Mouse (Mus musculus): ENCODE results near the gene Uqcrq. TPM values are rescaled to one million over a fixed set of nuclear protein-coding genes. Genes with fewer than 3 reads are reported as not detected.
A peak's percentile ranks its signal among the peaks of the same experiment; 100 is the strongest.

Gene Uqcrq
- total RNA-seq, 2 experiments from 2014 or later = 404 to 490 TPM

- no peak for DNase-seq (ENCODE audit: low spot score in 2 of 2)
- intact Hi-C loops (cut with DNase I) = no loop called here
Observed at GRCm38 (mm10) chr11:53425711-53426255, 4.8 kb downstream of the Uqcrq start.

DNA sequence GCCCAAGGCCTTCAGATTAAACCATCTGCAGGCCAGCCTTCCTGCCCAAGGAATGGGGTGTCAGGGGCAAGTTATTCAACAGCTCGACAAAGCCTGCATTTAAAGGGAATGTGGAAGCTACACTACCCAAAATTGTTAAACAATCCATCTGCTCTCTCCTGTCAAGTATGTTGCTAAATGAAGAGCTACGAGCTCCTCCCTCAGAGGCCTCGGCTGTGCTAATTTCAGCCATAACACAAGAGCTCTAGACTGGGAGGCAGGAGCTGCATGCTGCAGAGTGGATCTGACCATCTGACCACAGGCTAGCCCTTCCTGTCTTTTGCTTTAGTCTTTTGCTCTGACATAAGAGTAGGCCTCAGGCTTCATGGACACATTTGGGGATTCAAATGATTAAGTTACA, 5.4 kb downstream of the Uqcrq start:
- peak in 1 of 2 experiments; percentile 28 for DNase-seq (ENCODE audit: low spot score in 2 of 2)
- intact Hi-C loops (cut with DNase I) = no loop called here

DNA sequence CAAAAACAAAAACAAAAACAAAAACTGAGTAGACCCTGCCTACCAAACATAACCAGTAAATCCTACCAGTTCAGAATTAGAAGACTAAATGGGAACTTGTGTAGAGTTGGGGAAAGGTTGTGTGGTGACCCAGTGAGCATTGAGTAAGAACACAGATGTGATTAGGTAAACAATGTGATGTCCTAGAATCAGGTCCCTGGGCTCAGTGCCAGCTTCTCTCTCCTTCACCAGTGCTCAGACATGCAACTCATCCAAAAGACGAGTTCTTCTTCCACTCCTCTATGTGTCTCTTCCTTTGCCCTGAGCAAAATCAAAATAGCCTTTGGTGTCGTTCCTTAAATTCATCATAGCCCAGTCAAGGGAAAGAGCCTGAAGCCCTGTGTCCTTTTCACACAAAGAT, 5.8 kb downstream of the Uqcrq start:
- no peak for DNase-seq (ENCODE audit: low spot score in 2 of 2)
- intact Hi-C loops (cut with DNase I) = no loop called here

DNA sequence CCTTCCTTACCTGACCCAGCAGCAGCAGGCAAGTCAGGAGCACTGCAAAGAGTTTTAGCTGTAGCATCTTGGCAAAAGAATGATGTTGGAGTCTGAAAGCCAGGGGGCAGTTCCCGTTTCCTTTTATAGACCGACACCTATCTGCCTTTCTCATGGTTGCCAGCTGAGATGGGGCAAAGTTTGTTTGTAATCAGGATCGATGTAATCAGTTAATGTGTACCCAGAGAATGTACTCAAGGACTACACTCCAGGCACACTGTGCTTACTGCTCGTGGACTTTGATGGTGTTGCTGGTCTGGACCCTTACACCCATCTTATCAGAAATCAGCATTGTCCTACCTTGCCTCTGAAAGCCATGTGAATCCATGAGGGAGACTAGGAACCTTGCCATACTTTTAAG, 7.6 kb downstream of the Uqcrq start, which contains the start of gene Leap2:
Leap2 (minus strand) TSS at position 135 of the 400 bp plus-strand sequence.
- DNase-seq (ENCODE audit: low spot score in 2 of 2) = no peak
- intact Hi-C loops (cut with DNase I) = no loop called here

- no peak for DNase-seq (ENCODE audit: low spot score in 2 of 2)
- intact Hi-C loops (cut with DNase I) = no loop called here
Observed at GRCm38 (mm10) chr11:53418048-53418447, 12.6 kb downstream of the Uqcrq start.

DNA sequence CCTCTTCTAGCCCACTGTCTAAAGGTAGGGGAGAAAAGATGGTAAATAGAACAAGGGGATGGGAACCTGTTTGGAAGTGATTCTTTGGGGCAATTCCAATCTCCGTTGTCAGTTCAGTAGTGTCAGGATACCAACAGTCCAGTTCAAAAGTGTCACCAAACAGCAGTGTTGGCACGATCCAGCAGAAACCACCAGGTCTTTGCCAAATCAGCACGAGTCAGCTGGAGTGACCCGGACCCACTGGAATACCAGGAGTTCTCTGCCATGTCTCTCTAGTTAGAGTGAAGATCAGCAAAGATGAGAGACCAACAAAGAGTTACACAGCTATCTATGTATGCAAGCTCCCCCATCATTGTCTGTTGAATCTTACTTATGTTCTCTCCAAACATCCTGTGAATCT, 16.8 kb downstream of the Uqcrq start:
- DNase-seq (ENCODE audit: low spot score in 2 of 2) = no peak
- intact Hi-C loops (cut with DNase I) = no loop called here

- no peak for DNase-seq (ENCODE audit: low spot score in 2 of 2)
- intact Hi-C loops (cut with DNase I) = no loop called here
Observed at GRCm38 (mm10) chr11:53411738-53412137, 18.9 kb downstream of the Uqcrq start.

GRCm38 (mm10) chr11:53403638-53404037, 27.0 kb downstream of the Uqcrq start:
- no peak for DNase-seq (ENCODE audit: low spot score in 2 of 2)
- intact Hi-C loops (cut with DNase I) = no loop called here

DNA sequence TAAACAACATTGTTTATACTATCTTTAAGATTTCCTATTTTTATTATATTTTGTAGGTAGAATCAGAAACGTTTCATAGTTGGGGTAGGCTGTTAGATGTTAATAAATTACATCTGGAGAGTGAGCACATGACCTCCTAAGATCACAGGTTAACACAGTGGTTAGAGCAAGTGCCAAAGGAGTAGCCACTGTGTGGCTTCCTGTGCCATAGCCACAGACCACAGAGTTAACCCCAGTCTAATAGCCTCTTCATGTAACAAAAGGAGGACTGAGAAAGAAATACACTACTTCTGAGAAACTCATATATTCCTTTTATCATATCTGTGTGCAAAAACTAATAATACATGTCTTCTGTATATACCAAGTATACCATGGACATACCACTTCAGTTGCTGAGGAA, 36.8 kb downstream of the Uqcrq start:
- intact Hi-C loops (cut with DNase I) = no loop called here
- no peak for DNase-seq (ENCODE audit: low spot score in 2 of 2)

DNA sequence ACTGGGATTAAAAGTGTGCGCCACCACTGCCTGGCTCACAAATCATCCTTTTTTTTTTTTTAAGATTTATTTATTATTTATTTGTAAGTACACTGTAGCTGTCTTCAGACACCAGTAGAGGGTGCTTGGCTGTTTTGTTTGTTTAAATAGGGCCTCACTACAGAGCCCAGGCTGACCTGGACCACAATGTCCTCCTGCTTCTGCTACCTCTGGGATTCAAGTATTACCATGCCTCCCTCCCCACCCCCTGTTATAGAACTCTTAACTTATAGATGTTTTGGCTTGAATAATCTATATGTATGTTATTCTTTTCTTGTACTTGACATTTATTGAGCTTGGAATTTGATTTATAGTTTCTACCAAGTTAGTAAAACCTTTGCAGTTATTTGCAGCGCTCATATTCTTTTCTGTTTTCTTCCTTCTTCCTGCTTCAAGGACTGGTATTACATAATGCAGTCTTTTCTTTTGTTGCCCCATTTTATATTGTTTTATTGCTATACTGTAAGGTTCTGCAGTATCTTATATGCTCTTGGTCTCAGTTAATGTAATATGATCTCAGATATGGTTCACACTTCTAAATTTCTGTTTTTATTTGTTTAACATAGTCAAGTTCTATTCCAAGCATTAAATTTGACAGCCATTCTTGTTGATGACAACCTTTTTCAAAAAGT, 46.7 kb downstream of the Uqcrq start:
- no peak for DNase-seq (ENCODE audit: low spot score in 2 of 2)
- intact Hi-C loops (cut with DNase I) = no loop called here

- intact Hi-C loops (cut with DNase I) = no loop called here
Observed at GRCm38 (mm10) chr11:53378918-53379317, 51.7 kb downstream of the Uqcrq start.

More at GRCm38 (mm10) chr11:53378918-53379317, 51.7 kb downstream of the Uqcrq start:
- no peak for DNase-seq (ENCODE audit: low spot score in 2 of 2)

Small RNAs within 50 kb of the gene (microRNA-seq; reads per million reads assigned to microRNA genes)
- gene Mir6920 = not detected

Other genes with a start within 250 kb of the Uqcrq start
- 100 to 1,000 TPM; 163 to 181 TPM for gene Hspa4, start 130.4 kb downstream of the Uqcrq start, total RNA-seq (2021)
- gene Zcchc10, start 106.2 kb downstream of the Uqcrq start, total RNA-seq (2021) = 1 to 10 TPM; 9.3 to 9.5 TPM
- 100 to 1,000 TPM; 157 to 221 TPM for gene Aff4, start 80.0 kb downstream of the Uqcrq start, total RNA-seq (2021)
- not detected for gene Leap2, start 7.7 kb downstream of the Uqcrq start, total RNA-seq (2021)
- 1 to 10 TPM in 1 of 2 experiments, not detected in 1; 1.1 TPM for gene Gdf9, start 192 bp upstream of the Uqcrq start, total RNA-seq (2021)
- gene Gm10447, start 26.3 kb upstream of the Uqcrq start, total RNA-seq (2021) = under 1 TPM; 0.22 to 0.34 TPM
- gene Shroom1, start 26.4 kb upstream of the Uqcrq start, total RNA-seq (2021) = 1 to 10 TPM; 5.3 to 5.5 TPM
- gene Gm9837, start 39.6 kb upstream of the Uqcrq start, total RNA-seq (2021) = not detected
- gene Gm9945, start 49.3 kb upstream of the Uqcrq start, total RNA-seq (2021) = 1 to 10 TPM; 2.6 to 3.4 TPM
- 10 to 100 TPM; 59.1 to 81.6 TPM for gene Sowaha, start 49.4 kb upstream of the Uqcrq start, total RNA-seq (2021)
- gene Sept8, start 88.4 kb upstream of the Uqcrq start, total RNA-seq (2021) = 100 to 1,000 TPM; 305 to 337 TPM
- 100 to 1,000 TPM; 115 to 130 TPM for gene Kif3a, start 136.5 kb upstream of the Uqcrq start, total RNA-seq (2021)
- not detected for gene Il4, start 187.8 kb upstream of the Uqcrq start, total RNA-seq (2021)
- not detected for gene Il13, start 203.9 kb upstream of the Uqcrq start, total RNA-seq (2021)

Data from left cerebral cortex, postnatal 36 days (tissue).